Mouse (Mus musculus): ENCODE data around the gene Arhgef39. TPM values are rescaled to one million over a fixed set of nuclear protein-coding genes. Genes with fewer than 3 reads are reported as not detected.
A peak's percentile ranks its signal among the peaks of the same experiment; 100 is the strongest.

Gene Arhgef39
- polyA plus RNA-seq (2012; fragmentation: generic; extraction: Trizol), result 5.7 TPM

DNA sequence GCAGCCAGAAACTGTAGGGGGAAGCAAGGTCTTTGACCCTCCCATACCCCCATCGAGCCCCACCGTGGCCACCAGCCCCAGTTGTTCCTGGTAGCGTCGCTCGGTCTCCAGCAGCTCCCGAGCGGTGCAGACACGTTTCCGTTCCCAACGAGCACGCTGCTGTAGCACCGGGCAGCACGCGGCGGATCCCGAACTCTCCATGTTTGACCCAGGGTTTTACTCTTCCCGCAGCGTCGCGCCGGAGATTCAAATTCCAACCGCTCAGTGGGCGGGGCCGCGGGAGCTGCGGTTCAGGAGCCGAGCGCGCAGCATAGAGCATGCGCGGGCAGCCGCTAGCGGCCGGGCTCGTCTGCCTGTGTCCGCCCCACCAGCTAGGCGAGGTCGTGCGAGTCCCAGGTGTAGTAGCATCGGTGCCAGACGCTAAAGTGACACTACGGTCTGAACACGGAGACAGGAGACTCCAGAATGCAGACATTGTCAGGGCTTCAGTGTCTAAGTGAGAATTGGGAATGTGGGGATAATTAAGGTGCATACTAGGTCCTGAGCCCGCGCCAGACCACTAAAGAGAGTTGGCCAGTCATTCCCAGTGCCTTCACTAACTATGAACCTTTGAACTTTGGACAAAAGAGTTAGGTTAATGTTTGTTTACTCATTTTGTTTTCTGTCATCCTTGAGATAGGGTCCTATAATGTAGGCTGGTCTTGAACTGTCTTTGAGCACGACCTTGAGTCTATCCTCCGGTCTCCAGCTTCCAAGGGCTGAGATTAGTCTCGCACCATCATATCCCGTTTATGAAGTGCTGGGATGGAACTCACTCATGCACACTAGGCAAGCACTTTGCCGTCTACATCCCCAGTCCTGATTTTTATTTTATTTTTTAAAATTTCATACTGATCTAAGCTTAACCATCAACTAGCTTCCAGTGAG lies at the start of gene Arhgef39:
TSS of gene Arhgef39 (minus strand) at position 289 of the 927 bp plus-strand sequence.
- Histone ChIP-seq H3K27me3 (ENCODE audit: control insufficient read depth, insufficient read depth, insufficient read length) (no peaks in the 10 kb centered on the region), H3K4me2 (ENCODE audit: low read depth) (peak within 1 kb of the TSS; percentile 90), H3K79me2 (ENCODE audit: control insufficient read depth, insufficient read depth) (no peaks in the 10 kb centered on the region), H3K36me3 (ENCODE audit: control insufficient read depth, insufficient read depth) (peaks cover 4% of the 10 kb centered on the region), H3K4me3 (peak within 1 kb of the TSS; percentile 39), H3ac (ENCODE audit: control insufficient read depth, insufficient read length) (no peak within 1 kb of the TSS)
- TF ChIP-seq MAX (IDR thresholded peaks at IDR 0.05; ENCODE audit: low read depth), result no peak
- TF ChIP-seq REST (IDR thresholded peaks at IDR 0.05; ENCODE audit: insufficient read depth, insufficient read length), result no peak
- TF ChIP-seq E2F4 (IDR thresholded peaks at IDR 0.05; ENCODE audit: insufficient read depth), result peak; percentile 88
- TF ChIP-seq POLR2AphosphoS2 (IDR thresholded peaks at IDR 0.05; ENCODE audit: insufficient read length, low read depth), result peak; percentile 89
- TF ChIP-seq POLR2A (IDR thresholded peaks at IDR 0.05; ENCODE audit: insufficient read length, low read depth), result peak; percentile 86
- no peak for TF ChIP-seq MYOG (IDR thresholded peaks at IDR 0.05; ENCODE audit: control insufficient read depth in 1 of 3, insufficient read depth in 1 of 3, insufficient read length in 2 of 3, low read depth in 2 of 3)

DNA sequence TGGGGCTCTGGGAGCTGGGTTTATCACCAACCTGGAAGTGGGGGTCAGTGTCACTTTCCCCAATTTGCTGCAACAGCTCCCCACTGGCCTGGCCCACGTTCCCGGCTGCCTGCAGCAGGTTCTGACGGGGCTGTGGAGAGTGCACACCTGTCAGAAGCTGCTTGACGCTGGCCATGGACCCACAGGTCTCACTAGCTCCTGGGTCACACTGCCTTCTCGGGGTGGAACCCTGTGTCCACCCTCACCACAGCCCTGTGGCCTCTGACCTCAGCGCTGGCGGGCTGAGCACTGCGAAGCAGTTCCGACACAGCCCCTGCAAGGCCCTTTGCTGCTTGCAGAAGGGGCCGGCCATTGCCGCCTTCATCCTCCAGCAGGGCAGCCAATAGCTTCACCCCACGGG lies 49.6 kb upstream of the Arhgef39 start:
- Histone ChIP-seq H3K79me2 (ENCODE audit: control insufficient read depth, insufficient read depth) (no peaks in the 10 kb centered on the region), H3K36me3 (ENCODE audit: control insufficient read depth, insufficient read depth) (peaks cover 81% of the 10 kb centered on the region), H3K27me3 (ENCODE audit: control insufficient read depth, insufficient read depth, insufficient read length) (no peaks in the 10 kb centered on the region), H3K4me3 (no peak overlapping the region), H3ac (ENCODE audit: control insufficient read depth, insufficient read length) (no peak overlapping the region), H3K4me2 (ENCODE audit: low read depth) (no peak overlapping the region)
- no peak for TF ChIP-seq POLR2AphosphoS2 (IDR thresholded peaks at IDR 0.05; ENCODE audit: insufficient read length, low read depth)
- no peak for TF ChIP-seq REST (IDR thresholded peaks at IDR 0.05; ENCODE audit: insufficient read depth, insufficient read length)
- no peak for TF ChIP-seq E2F4 (IDR thresholded peaks at IDR 0.05; ENCODE audit: insufficient read depth)
- no peak for TF ChIP-seq POLR2A (IDR thresholded peaks at IDR 0.05; ENCODE audit: insufficient read length, low read depth)
- no peak for TF ChIP-seq USF1 (IDR thresholded peaks at IDR 0.05; ENCODE audit: low read depth)
- TF ChIP-seq SRF (IDR thresholded peaks at IDR 0.05; ENCODE audit: control insufficient read depth, insufficient read length, low read depth), result no peak
- no peak for TF ChIP-seq TCF3 (IDR thresholded peaks at IDR 0.05; ENCODE audit: insufficient read length, low read depth)
- no peak for TF ChIP-seq MYOG (IDR thresholded peaks at IDR 0.05; ENCODE audit: control insufficient read depth in 1 of 3, insufficient read depth in 1 of 3, insufficient read length in 2 of 3, low read depth in 2 of 3)
- no peak for TF ChIP-seq MYOD1 (IDR thresholded peaks at IDR 0.05; ENCODE audit: control insufficient read depth in 1 of 3, insufficient read length in 2 of 3, low read depth in 2 of 3)
- no peak for TF ChIP-seq CEBPB (IDR thresholded peaks at IDR 0.05; ENCODE audit: insufficient read depth, poor library complexity, severe bottlenecking)
- no peak for TF ChIP-seq TCF12 (IDR thresholded peaks at IDR 0.05; ENCODE audit: insufficient read depth, poor library complexity, severe bottlenecking)
- no peak for TF ChIP-seq MAX (IDR thresholded peaks at IDR 0.05; ENCODE audit: low read depth)

DNA sequence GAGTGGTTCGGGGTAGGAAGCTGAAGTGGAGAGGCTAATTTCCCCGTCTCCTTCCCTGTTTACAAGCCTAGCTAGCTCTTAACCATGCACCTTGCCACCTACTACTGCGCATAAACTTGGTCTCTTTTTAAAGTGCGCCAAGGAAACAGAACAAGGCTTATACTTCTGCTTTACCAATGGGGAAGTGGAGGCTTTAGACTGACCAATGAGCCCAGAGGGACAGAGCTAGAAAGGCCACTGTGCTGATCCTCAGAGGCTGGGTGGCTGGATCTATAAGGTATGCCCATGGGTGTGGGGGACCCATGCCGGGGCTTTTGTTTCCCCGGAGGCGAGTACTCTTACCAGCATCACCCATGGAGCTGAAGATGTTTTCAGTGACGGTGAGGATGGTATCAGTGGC lies 47.7 kb upstream of the Arhgef39 start:
- H3K79me2 ChIP-seq (ENCODE audit: control insufficient read depth, insufficient read depth), result no peaks in the 10 kb centered on the region

DNA sequence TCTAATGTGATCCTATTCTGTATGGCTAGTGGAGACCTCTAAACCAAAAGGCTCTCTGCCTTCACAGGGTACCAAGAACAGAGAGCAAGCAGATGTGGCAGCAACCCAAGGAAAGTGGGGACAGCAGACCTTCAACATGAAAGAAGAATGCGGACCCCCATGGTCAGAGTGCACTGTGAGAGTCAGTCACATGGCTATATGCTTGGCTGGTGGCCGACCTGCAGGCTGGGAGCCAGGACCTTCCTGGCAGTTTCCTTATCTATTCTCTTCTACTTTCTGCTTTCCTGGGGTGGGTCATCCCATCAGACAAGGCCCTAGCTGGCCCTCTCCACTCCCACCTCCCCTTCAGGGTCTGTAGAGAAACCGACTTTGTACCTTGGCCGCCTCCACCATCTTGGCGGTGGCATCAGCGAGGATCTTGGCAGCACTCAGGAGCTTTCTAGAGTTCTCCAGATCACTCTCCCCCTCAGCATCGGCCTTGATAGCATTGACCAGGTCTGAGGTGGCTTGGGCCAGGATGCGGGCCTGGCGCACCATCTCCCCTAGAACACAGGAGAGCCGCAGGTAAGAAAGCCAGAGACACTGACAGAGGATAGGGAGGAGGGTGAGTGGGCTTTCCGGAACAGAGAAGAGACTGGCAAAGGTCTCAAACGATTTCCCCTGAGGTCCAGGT lies 47.0 kb upstream of the Arhgef39 start:
- peak; percentile 20 for TF ChIP-seq POLR2AphosphoS2 (IDR thresholded peaks at IDR 0.05; ENCODE audit: insufficient read length, low read depth)
- TF ChIP-seq REST (IDR thresholded peaks at IDR 0.05; ENCODE audit: insufficient read depth, insufficient read length), result no peak
- TF ChIP-seq MAX (IDR thresholded peaks at IDR 0.05; ENCODE audit: low read depth), result no peak
- no peak for TF ChIP-seq TCF12 (IDR thresholded peaks at IDR 0.05; ENCODE audit: insufficient read depth, poor library complexity, severe bottlenecking)
- Histone ChIP-seq H3ac (ENCODE audit: control insufficient read depth, insufficient read length) (no peak overlapping the region), H3K27me3 (ENCODE audit: control insufficient read depth, insufficient read depth, insufficient read length) (no peaks in the 10 kb centered on the region)

More for the DNA sequence above, 47.7 kb upstream of the Arhgef39 start:
- no peak for TF ChIP-seq MYOG (IDR thresholded peaks at IDR 0.05; ENCODE audit: control insufficient read depth in 1 of 3, insufficient read depth in 1 of 3, insufficient read length in 2 of 3, low read depth in 2 of 3)
- no peak for TF ChIP-seq MYOD1 (IDR thresholded peaks at IDR 0.05; ENCODE audit: control insufficient read depth in 1 of 3, insufficient read length in 2 of 3, low read depth in 2 of 3)
- TF ChIP-seq SRF (IDR thresholded peaks at IDR 0.05; ENCODE audit: control insufficient read depth, insufficient read length, low read depth), result no peak
- TF ChIP-seq REST (IDR thresholded peaks at IDR 0.05; ENCODE audit: insufficient read depth, insufficient read length), result no peak
- no peak for TF ChIP-seq POLR2A (IDR thresholded peaks at IDR 0.05; ENCODE audit: insufficient read length, low read depth)
- no peak for TF ChIP-seq POLR2AphosphoS2 (IDR thresholded peaks at IDR 0.05; ENCODE audit: insufficient read length, low read depth)
- no peak for TF ChIP-seq CEBPB (IDR thresholded peaks at IDR 0.05; ENCODE audit: insufficient read depth, poor library complexity, severe bottlenecking)
- no peak for TF ChIP-seq TCF12 (IDR thresholded peaks at IDR 0.05; ENCODE audit: insufficient read depth, poor library complexity, severe bottlenecking)
- no peak for TF ChIP-seq E2F4 (IDR thresholded peaks at IDR 0.05; ENCODE audit: insufficient read depth)
- no peak for TF ChIP-seq USF1 (IDR thresholded peaks at IDR 0.05; ENCODE audit: low read depth)
- TF ChIP-seq TCF3 (IDR thresholded peaks at IDR 0.05; ENCODE audit: insufficient read length, low read depth), result no peak
- TF ChIP-seq MAX (IDR thresholded peaks at IDR 0.05; ENCODE audit: low read depth), result no peak
- H3K4me3 ChIP-seq, result no peak overlapping the region
- H3ac ChIP-seq (ENCODE audit: control insufficient read depth, insufficient read length), result no peak overlapping the region
- no peaks in the 10 kb centered on the region for H3K27me3 ChIP-seq (ENCODE audit: control insufficient read depth, insufficient read depth, insufficient read length)
- H3K36me3 ChIP-seq (ENCODE audit: control insufficient read depth, insufficient read depth), result peaks cover 81% of the 10 kb centered on the region
- H3K4me2 ChIP-seq (ENCODE audit: low read depth), result no peak overlapping the region

More for the DNA sequence above, 47.0 kb upstream of the Arhgef39 start:
- Histone ChIP-seq H3K4me2 (ENCODE audit: low read depth) (no peak overlapping the region), H3K79me2 (ENCODE audit: control insufficient read depth, insufficient read depth) (no peaks in the 10 kb centered on the region), H3K36me3 (ENCODE audit: control insufficient read depth, insufficient read depth) (peaks cover 82% of the 10 kb centered on the region), H3K4me3 (no peak overlapping the region)

Measured in myocyte (in vitro differentiated cells).